Mouse (Mus musculus): Measurements from ENCODE around the gene Zfp704.

Gene Zfp704

DNA sequence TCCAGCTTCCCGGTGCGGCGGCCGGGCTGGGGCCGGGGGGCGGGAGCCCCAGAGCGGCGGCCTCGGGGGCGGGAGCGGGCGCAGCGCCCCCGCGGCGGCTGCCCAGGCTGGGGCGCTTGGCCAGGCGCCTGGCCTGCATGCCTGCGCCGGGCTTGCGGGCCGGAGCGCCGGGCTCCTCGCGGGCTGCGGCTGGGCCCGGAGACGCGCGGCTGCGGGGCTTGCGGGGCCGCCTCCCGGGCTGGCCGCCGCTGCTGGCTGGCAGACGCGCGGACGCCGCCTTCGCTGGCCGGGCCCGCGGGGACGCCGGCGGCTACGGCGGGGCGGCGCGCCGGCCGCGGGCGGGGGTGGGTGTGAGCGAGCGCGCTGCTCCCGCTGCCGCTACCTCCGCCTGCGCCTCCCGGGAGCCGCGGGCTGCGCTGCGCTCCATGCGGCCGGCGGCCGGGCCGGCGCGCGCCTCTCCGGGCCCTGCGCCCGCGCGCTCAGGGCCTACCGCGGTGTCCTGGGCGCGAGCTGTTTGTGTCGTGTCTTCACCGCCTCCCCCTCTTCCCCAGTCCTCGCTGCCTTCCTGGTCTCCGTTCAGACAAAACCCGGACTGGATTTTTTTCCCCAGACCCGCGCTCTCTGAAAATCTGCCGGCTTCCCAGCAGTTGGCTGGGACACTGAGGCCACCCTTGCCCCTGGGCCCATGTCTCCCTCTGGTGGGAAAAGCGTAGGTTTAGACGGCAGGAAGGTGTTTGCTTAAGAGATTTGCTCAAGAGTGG is at the start of gene Zfp704:
TSS of gene Zfp704 (minus strand) at position 505 of the 761 bp plus-strand sequence.
- in situ Hi-C loops (cut with MboI, MseI), result no loop called here

- in situ Hi-C loops (cut with MboI, MseI), result no loop called here
Measured at GRCm38 (mm10) chr3:9633036-9634005, 23.4 kb upstream of the Zfp704 start.

DNA sequence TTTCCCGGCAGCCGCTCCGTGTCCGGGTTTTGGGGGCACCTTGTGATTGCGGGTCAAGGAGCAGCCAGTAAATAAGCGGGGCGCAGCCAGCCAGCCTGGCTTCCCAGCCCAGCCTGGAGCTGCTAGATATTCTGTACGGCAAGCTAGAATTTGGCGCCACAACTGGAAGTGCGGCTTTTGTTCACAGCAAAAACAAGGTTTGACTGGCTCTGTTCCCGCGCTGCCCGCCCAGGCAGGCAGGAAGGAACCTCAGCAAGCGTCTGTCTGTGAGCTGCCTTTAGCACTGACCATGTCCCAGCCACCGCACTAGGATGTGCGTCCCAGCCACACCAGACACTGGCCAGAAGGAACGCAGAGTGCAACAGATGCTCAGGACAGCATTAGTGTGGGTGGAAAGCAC is 20.1 kb upstream of the Zfp704 start:
- in situ Hi-C loops (cut with MboI, MseI), result no loop called here

- in situ Hi-C loops (cut with MboI, MseI), result no loop called here
Measured at GRCm38 (mm10) chr3:9628041-9628440, 18.2 kb upstream of the Zfp704 start.

- in situ Hi-C loops (cut with MboI, MseI), result no loop called here
Measured at GRCm38 (mm10) chr3:9626149-9626548, 16.3 kb upstream of the Zfp704 start.

- in situ Hi-C loops (cut with MboI, MseI), result no loop called here
Measured at GRCm38 (mm10) chr3:9620611-9621010, 10.7 kb upstream of the Zfp704 start.

GRCm38 (mm10) chr3:9619562-9620275 is 9.8 kb upstream of the Zfp704 start:
- in situ Hi-C loops (cut with MboI, MseI), result no loop called here

DNA sequence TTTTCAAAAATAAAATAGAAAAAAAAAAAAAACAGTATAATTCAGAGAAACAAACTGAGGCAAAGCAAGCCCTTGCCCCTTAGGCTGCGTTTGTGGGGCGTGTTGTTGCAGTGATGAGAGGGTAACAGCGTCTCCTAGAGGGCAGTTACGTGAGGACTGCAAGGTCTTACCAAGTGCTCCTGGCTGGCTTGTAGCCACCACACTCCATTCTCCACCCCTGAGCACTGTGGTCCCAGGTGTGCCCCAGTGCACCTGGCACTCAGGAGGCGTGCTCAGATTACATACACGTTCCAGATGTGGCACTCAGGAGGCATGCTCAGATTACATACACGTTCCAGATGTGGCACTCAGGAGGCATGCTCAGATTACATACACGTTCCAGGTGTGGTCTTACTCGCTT is 7.2 kb upstream of the Zfp704 start:
- in situ Hi-C loops (cut with MboI, MseI), result no loop called here

DNA sequence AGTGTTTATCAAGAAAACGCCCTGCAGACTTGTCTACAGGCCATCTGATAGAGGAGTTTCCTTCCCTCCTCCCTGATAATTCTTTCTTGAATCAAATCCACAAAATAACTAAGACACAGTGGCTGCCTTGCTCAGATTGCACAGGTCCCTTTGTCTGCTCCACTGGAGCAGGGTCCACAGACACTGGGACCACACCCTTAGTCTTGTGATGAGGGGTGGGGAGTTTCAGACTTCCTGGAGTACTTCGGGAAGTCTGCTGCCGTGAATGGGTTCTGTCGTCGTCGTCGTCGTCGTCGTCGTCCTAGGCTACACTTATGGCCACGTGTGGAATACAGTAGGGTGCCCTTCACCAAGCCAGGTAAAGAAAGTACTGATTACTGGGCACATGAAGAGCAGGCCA is 4.8 kb upstream of the Zfp704 start:
- in situ Hi-C loops (cut with MboI, MseI), result no loop called here

DNA sequence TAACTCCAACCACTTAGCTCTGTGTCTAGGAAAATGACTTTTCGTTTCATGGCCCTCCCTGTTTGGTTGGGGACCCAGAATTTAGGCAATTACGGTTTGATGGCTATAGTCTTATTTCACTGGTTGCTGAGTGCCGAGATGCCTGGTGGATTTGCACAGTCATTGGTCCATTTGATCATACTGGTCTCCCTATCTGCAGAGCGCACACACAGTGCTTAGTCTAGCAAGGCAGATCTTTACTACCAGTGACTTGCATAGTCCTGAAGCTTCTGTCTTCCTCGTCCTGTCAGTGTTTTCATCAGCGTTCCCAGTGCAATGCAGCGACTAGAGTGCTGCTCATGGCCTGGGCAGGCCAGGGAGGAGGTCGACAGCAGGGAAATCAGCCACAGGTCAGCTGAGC is 4.1 kb upstream of the Zfp704 start:
- in situ Hi-C loops (cut with MboI, MseI), result no loop called here

- in situ Hi-C loops (cut with MboI, MseI), result no loop called here
Measured at GRCm38 (mm10) chr3:9611226-9611625, 1.3 kb upstream of the Zfp704 start.

- in situ Hi-C loops (cut with MboI, MseI), result no loop called here
Measured at GRCm38 (mm10) chr3:9610426-9610825, 541 bp upstream of the Zfp704 start.

- in situ Hi-C loops (cut with MboI, MseI), result no loop called here
Measured at GRCm38 (mm10) chr3:9608906-9609580, 842 bp downstream of the Zfp704 start.

DNA sequence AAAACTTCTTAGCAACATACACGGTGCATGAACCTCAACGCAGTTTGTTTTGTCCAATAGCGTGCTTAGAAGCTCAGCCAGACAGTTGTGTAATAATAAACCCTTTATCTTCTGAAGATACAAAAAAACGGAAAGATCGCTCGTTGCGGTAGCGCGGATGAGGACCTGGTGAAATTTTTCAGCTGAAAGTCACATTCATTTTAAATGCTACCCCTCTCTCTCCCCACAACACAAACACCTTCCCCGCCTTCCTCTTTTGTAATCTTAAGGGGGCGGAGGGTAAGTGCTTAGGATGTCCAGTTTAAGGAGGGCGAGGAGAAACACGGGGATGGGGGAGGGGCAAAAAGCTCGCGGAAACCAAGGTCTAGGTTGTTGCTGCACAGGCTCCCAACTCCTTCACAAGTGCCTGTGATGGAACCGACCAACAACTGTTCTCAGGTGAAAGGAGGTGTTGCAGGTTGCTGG is 1.4 kb downstream of the Zfp704 start:
- in situ Hi-C loops (cut with MboI, MseI), result no loop called here

DNA sequence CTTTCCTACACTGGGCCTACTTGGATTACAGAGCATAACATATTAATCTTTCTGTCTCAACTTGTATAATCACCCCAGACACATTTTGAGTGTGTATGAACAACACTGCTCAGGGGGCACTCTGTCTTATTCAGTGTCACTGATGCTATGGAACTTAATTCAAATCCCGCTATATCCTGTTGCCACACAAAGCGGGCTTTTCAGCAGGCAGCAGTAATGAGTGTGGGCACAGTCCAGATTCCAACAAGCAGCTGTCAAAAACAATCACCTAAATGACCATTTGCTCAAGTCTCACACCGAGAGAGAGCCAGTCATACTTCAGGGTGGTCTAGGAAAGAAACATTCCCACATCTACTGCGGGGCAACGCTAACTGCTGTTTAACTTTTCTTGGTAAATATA is 2.2 kb downstream of the Zfp704 start:
- in situ Hi-C loops (cut with MboI, MseI), result no loop called here

DNA sequence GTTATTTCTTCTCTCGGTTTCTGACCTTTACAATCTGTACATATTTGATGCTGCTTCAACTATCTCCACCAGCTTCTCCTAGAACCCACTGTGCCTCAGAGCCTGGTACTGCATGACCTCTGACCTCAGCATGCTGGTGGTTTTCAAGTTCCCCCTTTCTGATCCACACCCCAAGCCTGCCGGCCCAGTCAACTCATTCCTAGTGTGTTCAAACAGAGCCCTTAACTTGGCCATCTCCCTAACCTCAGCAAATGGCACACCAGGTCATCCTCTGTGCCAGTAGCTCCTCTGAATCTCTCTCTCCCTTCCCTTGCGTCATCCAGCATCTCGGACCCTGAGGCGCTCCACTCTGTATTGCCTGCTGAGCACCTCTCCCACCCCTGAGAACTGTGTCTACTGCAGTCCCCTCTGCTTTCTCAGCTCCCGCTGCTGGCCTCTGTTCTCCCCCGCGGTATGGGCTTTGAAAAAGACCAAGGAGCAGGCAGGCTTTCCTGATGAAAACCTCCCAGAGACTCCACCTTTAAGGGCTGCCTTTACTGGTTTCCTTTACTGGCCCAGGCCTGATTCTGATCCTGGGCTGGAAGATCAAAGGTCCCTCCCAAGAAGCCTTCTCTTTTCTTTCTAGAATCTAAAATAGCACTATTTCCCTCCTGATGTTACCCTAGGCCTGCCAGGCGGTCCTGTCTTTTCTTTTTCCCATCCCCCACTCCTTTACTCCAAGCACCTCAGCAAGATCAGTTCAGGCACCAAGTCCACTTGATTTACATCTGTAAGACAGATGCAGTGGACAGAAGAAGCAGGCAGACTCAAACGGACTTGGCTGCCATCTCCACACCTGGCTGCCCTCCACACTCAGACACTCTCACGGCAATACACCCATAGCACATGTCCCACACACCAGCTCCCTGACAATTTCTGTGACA is 3.8 kb downstream of the Zfp704 start:
- in situ Hi-C loops (cut with MboI, MseI), result no loop called here

DNA sequence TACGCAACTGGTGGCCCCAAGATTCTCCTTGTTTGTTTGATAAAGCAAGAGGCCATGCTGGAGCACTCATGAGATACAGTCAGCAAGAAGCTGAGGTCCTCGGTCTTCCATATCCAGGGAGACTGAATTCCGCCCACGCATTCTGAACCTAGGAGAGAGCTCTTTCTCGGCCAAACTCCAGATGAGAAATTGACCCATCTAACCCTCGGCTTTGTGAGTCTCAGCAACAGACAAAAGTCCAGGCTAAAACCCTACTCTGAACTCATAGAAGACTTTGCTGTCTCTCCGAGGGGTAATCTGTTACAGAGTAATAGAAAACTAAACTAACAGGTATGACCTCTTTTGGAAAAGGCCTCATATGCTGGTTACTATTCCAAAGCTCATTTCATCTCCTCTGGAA is 4.9 kb downstream of the Zfp704 start:
- in situ Hi-C loops (cut with MboI, MseI), result no loop called here

GRCm38 (mm10) chr3:9603866-9604265 is 6.0 kb downstream of the Zfp704 start:
- in situ Hi-C loops (cut with MboI, MseI), result no loop called here

GRCm38 (mm10) chr3:9600577-9600976 is 9.3 kb downstream of the Zfp704 start:
- in situ Hi-C loops (cut with MboI, MseI), result no loop called here

DNA sequence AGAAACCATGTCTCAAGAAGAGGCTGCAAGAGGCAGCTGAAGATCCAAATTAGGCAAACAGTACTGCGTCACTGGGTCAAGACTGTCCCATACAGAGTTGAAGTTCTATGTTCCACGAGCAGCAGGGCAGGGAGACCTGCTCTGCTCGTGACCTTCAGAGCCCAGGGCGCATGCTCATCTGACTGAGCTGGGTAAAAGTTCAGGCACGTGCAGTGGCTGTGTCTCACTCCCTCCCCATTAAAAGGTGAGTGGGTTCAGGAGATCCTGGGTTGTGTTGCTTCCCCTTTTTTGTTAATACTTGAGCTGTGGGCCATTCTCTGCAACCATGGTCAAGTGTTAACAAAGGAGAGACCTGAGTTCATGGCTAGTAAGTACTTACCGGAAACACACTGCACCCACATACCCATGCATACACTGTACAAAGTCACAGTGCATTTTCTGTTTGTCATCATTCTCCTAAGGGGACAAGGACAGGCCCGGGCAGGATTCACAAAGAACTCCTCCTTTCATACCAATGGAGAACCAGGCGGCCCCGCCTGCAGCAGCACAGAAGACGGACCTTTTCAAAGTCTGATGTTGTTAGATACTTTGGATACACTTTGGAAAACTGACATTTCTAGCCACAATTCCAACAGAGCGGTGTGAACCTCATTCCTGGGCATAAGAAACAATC is 10.0 kb downstream of the Zfp704 start:
- in situ Hi-C loops (cut with MboI, MseI), result loop anchor here (5.0 kb wide), 1 partner anchor 198 kb away; no protein-coding TSS in a partner anchor

Data from regulatory T cell (primary cell).